Mouse (Mus musculus) central nervous system, embryonic 18 days (tissue): ENCODE results near the gene Irs2. TPM values are rescaled to one million over a fixed set of nuclear protein-coding genes. Genes with fewer than 3 reads are reported as not detected.

Source experiments
- polyA plus RNA-seq: library from polyadenylated mRNA; depleted of rRNA; stranded (reverse); fragments of >200 nt; gene quantifications from 2 replicates; pipeline ENCODE4 v1.2.3, GENCODE M21; 2012; rRNA removed

Irs2 gene
- 9.5 and 10.9 TPM in 2 replicates for polyA plus RNA-seq

GRCm38 (mm10) chr8:11008379-11008775 is at the start of gene Irs2:
TSS of gene Irs2 (minus strand) at chr8:11008458.

